Mouse (Mus musculus): ENCODE results near the gene Zfp949.
A peak's percentile ranks its signal among the peaks of the same experiment; 100 is the strongest.

Gene Zfp949

GRCm38 (mm10) chr9:88547851-88548613 lies at the start of gene Zfp949:
Gene Zfp949, plus strand, starts transcription at chr9:88548020.
- DNase-seq, result peak; percentile 95

- no peak for DNase-seq
Measured at GRCm38 (mm10) chr9:88500112-88500511, 47.7 kb upstream of the Zfp949 start.

GRCm38 (mm10) chr9:88501846-88502245 lies 46.0 kb upstream of the Zfp949 start:
- no peak for DNase-seq

GRCm38 (mm10) chr9:88515546-88515945 lies 32.3 kb upstream of the Zfp949 start:
- DNase-seq, result no peak

- DNase-seq, result no peak
Measured at GRCm38 (mm10) chr9:88516361-88516995, 31.3 kb upstream of the Zfp949 start.

- DNase-seq, result no peak
Measured at GRCm38 (mm10) chr9:88519390-88520121, 28.3 kb upstream of the Zfp949 start.

- DNase-seq, result no peak
Measured at GRCm38 (mm10) chr9:88520122-88520848, 27.5 kb upstream of the Zfp949 start.

- DNase-seq, result no peak
Measured at GRCm38 (mm10) chr9:88520849-88521483, 26.9 kb upstream of the Zfp949 start.

GRCm38 (mm10) chr9:88521961-88522568 lies 25.8 kb upstream of the Zfp949 start:
- DNase-seq, result no peak

GRCm38 (mm10) chr9:88522569-88523334 lies 25.1 kb upstream of the Zfp949 start:
- DNase-seq, result peak; percentile 97

GRCm38 (mm10) chr9:88523335-88523668 lies 24.5 kb upstream of the Zfp949 start:
- DNase-seq, result no peak

- no peak for DNase-seq
Measured at GRCm38 (mm10) chr9:88524367-88524766, 23.5 kb upstream of the Zfp949 start.

GRCm38 (mm10) chr9:88524796-88525195 lies 23.0 kb upstream of the Zfp949 start:
- no peak for DNase-seq

- no peak for DNase-seq
Measured at GRCm38 (mm10) chr9:88525341-88525740, 22.5 kb upstream of the Zfp949 start.

GRCm38 (mm10) chr9:88527956-88528355 lies 19.9 kb upstream of the Zfp949 start:
- no peak for DNase-seq

GRCm38 (mm10) chr9:88528736-88529135 lies 19.1 kb upstream of the Zfp949 start:
- DNase-seq, result no peak

- DNase-seq, result no peak
Measured at GRCm38 (mm10) chr9:88529571-88529970, 18.2 kb upstream of the Zfp949 start.

- DNase-seq, result no peak
Measured at GRCm38 (mm10) chr9:88529979-88530580, 17.7 kb upstream of the Zfp949 start.

- DNase-seq, result no peak
Measured at GRCm38 (mm10) chr9:88534093-88534492, 13.7 kb upstream of the Zfp949 start.

GRCm38 (mm10) chr9:88539546-88540224 lies 8.1 kb upstream of the Zfp949 start:
- no peak for DNase-seq

All from cerebellum, adult 9-10 months (tissue).